Mouse (Mus musculus): ENCODE results near the gene Elp4. TPM values are rescaled to one million over a fixed set of nuclear protein-coding genes. Genes with fewer than 3 reads are reported as not detected.

The Elp4 gene
- 11.3 TPM for polyA plus RNA-seq (2012; fragmentation: generic; extraction: Trizol)

DNA sequence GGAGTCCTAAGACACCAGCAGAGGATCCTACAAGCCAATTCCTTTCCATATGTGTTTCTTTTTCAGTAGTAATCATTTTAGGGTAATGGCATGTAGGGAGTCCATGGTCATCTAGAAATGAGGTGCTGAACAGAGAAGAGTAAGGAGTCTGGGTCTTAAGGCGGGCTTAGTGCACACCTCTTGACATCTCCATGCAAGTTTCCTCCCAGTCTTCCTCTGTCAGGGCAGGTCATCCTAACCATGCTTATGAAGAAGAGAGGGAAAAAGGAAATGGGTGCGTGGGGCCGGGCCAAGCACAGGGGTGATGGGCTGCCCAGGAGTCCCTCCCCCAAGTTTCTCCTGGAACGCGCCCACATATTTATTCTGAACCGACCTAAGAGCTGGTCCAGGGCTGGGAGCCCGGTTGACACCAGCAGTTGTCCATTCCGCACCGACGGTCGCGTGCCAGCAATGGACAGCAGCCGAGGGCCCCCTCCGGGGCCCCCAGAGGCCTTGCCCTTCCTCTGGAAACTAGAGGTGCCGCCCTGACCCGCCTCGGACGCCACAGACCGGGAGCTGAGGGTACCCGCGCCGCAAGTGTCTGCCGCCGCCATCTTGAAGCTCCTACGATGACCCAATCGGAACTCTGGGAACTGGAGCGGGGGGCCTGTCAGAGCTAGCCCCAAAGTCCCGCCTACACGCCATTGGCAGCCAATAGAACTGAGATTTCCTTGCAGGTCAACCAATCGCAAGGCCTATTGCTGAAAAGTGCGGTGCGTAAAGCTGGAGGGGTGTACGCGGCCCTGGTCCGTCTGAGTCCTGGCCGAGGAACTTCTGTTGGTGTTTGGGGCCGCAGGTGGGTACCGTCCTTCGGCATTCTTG lies at the start of gene Elp4, which contains the start of gene Immp1l:
Elp4 (minus strand) TSS at position 669 of the 861 bp plus-strand sequence.
Immp1l (plus strand) TSS at position 743 of the 861 bp plus-strand sequence.
- peak within 1 kb of the TSS; percentile 92 for H3K4me3 ChIP-seq
- peak within 1 kb of the TSS; percentile 25 for H3ac ChIP-seq (ENCODE audit: control insufficient read depth, insufficient read length)
- H3K36me3 ChIP-seq (ENCODE audit: control insufficient read depth, insufficient read depth) = no peaks in the 10 kb centered on the region
- H3K27me3 ChIP-seq (ENCODE audit: control insufficient read depth, insufficient read depth, insufficient read length) = no peaks in the 10 kb centered on the region
- TF ChIP-seq POLR2AphosphoS2 (IDR thresholded peaks at IDR 0.05; ENCODE audit: insufficient read length, low read depth) (peak; percentile 82), MYOG (IDR thresholded peaks at IDR 0.05; ENCODE audit: control insufficient read depth in 1 of 3, insufficient read depth in 1 of 3, insufficient read length in 2 of 3, low read depth in 2 of 3) (no peak), POLR2A (IDR thresholded peaks at IDR 0.05; ENCODE audit: insufficient read length, low read depth) (peak; percentile 74)
- peak within 1 kb of the TSS; percentile 89 for H3K4me2 ChIP-seq (ENCODE audit: low read depth)
- H3K79me2 ChIP-seq (ENCODE audit: control insufficient read depth, insufficient read depth) = peaks cover 7% of the 10 kb centered on the region

DNA sequence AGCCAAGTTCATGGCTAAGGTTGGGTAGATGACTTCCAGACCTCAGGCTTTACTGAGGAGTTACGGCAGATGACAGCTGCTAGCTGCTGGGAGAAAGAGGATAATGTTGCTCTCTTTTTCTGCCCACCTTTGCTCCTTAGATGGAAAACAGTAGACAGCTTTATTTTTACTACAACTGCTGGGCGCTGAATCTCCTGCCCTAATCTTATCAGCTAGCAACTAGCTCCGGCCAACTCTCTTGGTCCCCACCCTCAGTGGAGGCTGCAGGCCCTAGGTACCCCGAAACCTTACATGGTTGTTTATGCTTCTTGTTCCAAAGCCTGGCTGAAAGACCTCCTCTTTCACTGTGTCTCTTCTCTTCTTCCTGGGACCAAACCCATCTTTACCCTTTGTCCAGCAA lies 49.5 kb upstream of the Elp4 start:
- no peak overlapping the region for H3ac ChIP-seq (ENCODE audit: control insufficient read depth, insufficient read length)
- H3K27me3 ChIP-seq (ENCODE audit: control insufficient read depth, insufficient read depth, insufficient read length) = no peaks in the 10 kb centered on the region
- TF ChIP-seq SRF (IDR thresholded peaks at IDR 0.05; ENCODE audit: control insufficient read depth, insufficient read length, low read depth) (no peak), TCF12 (IDR thresholded peaks at IDR 0.05; ENCODE audit: insufficient read depth, poor library complexity, severe bottlenecking) (no peak), MAX (IDR thresholded peaks at IDR 0.05; ENCODE audit: low read depth) (no peak), TCF3 (IDR thresholded peaks at IDR 0.05; ENCODE audit: insufficient read length, low read depth) (no peak), USF1 (IDR thresholded peaks at IDR 0.05; ENCODE audit: low read depth) (no peak), REST (IDR thresholded peaks at IDR 0.05; ENCODE audit: insufficient read depth, insufficient read length) (no peak), E2F4 (IDR thresholded peaks at IDR 0.05; ENCODE audit: insufficient read depth) (no peak), MYOD1 (IDR thresholded peaks at IDR 0.05; ENCODE audit: control insufficient read depth in 1 of 3, insufficient read length in 2 of 3, low read depth in 2 of 3) (no peak), POLR2AphosphoS2 (IDR thresholded peaks at IDR 0.05; ENCODE audit: insufficient read length, low read depth) (no peak), CEBPB (IDR thresholded peaks at IDR 0.05; ENCODE audit: insufficient read depth, poor library complexity, severe bottlenecking) (no peak), MYOG (IDR thresholded peaks at IDR 0.05; ENCODE audit: control insufficient read depth in 1 of 3, insufficient read depth in 1 of 3, insufficient read length in 2 of 3, low read depth in 2 of 3) (no peak), POLR2A (IDR thresholded peaks at IDR 0.05; ENCODE audit: insufficient read length, low read depth) (no peak)
- H3K36me3 ChIP-seq (ENCODE audit: control insufficient read depth, insufficient read depth) = peaks cover 3% of the 10 kb centered on the region
- H3K4me2 ChIP-seq (ENCODE audit: low read depth) = no peak overlapping the region
- no peak overlapping the region for H3K4me3 ChIP-seq
- no peaks in the 10 kb centered on the region for H3K79me2 ChIP-seq (ENCODE audit: control insufficient read depth, insufficient read depth)

DNA sequence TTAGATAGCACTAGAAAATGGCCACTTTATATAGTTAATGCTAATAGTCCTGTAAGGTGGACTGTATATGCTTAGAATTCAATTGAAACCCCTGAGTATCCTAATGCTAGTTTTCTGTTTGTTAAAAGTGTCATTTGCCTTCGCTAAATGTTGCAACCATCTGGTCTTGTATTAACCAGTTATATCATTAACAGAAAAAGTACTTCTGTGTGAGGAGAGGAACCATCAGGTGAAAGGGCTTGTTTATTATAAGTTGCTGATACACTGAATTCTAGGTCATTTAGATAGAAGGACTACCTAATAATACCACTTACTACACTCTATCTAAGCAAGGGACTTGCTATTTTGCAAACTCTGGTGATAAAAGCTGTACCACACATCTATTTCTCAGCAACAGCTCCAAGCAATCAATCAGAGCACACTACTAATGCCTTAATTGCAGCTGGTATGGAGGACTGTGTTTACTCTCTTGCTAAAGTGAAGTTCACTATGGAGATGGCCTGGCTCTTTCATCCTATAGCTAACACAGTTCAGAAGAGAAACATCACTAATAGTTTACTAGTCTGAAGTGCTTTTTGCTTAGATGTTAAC lies 47.1 kb upstream of the Elp4 start:
- no peak overlapping the region for H3ac ChIP-seq (ENCODE audit: control insufficient read depth, insufficient read length)
- TF ChIP-seq POLR2A (IDR thresholded peaks at IDR 0.05; ENCODE audit: insufficient read length, low read depth) = no peak
- no peak for TF ChIP-seq TCF12 (IDR thresholded peaks at IDR 0.05; ENCODE audit: insufficient read depth, poor library complexity, severe bottlenecking)
- no peak for TF ChIP-seq E2F4 (IDR thresholded peaks at IDR 0.05; ENCODE audit: insufficient read depth)
- TF ChIP-seq MYOG (IDR thresholded peaks at IDR 0.05; ENCODE audit: control insufficient read depth in 1 of 3, insufficient read depth in 1 of 3, insufficient read length in 2 of 3, low read depth in 2 of 3) = no peak
- TF ChIP-seq REST (IDR thresholded peaks at IDR 0.05; ENCODE audit: insufficient read depth, insufficient read length) = no peak
- TF ChIP-seq SRF (IDR thresholded peaks at IDR 0.05; ENCODE audit: control insufficient read depth, insufficient read length, low read depth) = no peak

DNA sequence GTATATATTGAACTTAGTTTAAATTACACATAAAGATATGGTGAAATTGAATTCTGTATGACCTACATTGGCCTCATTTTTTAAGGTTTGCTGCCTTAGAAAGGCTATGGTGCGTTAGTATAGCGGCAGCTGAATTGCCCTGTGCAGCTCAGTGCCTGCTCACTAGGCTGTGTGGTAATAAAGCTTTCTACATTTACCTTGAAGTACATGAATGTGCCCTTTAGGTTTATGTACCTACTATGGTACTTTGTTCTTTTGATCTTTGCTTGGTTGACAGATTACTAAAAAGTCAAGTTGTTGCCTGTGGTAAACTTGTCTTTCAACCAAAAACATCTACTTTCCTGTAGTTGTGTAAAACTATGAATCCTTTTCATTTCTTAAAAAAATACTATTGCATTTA lies 45.8 kb upstream of the Elp4 start:
- Histone ChIP-seq H3K4me2 (ENCODE audit: low read depth) (no peak overlapping the region), H3K27me3 (ENCODE audit: control insufficient read depth, insufficient read depth, insufficient read length) (no peaks in the 10 kb centered on the region), H3K36me3 (ENCODE audit: control insufficient read depth, insufficient read depth) (no peaks in the 10 kb centered on the region), H3K79me2 (ENCODE audit: control insufficient read depth, insufficient read depth) (no peaks in the 10 kb centered on the region), H3K4me3 (no peak overlapping the region), H3ac (ENCODE audit: control insufficient read depth, insufficient read length) (no peak overlapping the region)
- TF ChIP-seq TCF12 (IDR thresholded peaks at IDR 0.05; ENCODE audit: insufficient read depth, poor library complexity, severe bottlenecking) = no peak
- TF ChIP-seq REST (IDR thresholded peaks at IDR 0.05; ENCODE audit: insufficient read depth, insufficient read length) = no peak
- TF ChIP-seq MAX (IDR thresholded peaks at IDR 0.05; ENCODE audit: low read depth) = no peak
- TF ChIP-seq MYOD1 (IDR thresholded peaks at IDR 0.05; ENCODE audit: control insufficient read depth in 1 of 3, insufficient read length in 2 of 3, low read depth in 2 of 3) = no peak
- no peak for TF ChIP-seq POLR2AphosphoS2 (IDR thresholded peaks at IDR 0.05; ENCODE audit: insufficient read length, low read depth)
- TF ChIP-seq TCF3 (IDR thresholded peaks at IDR 0.05; ENCODE audit: insufficient read length, low read depth) = no peak

More for the DNA sequence above, 47.1 kb upstream of the Elp4 start:
- H3K79me2 ChIP-seq (ENCODE audit: control insufficient read depth, insufficient read depth) = no peaks in the 10 kb centered on the region
- H3K4me2 ChIP-seq (ENCODE audit: low read depth) = no peak overlapping the region
- no peak overlapping the region for H3K4me3 ChIP-seq
- no peaks in the 10 kb centered on the region for H3K36me3 ChIP-seq (ENCODE audit: control insufficient read depth, insufficient read depth)
- no peaks in the 10 kb centered on the region for H3K27me3 ChIP-seq (ENCODE audit: control insufficient read depth, insufficient read depth, insufficient read length)

All from myocyte (in vitro differentiated cells).